Mouse (Mus musculus): ENCODE results near the gene Cxcr1. TPM values are rescaled to one million over a fixed set of nuclear protein-coding genes. Genes with fewer than 3 reads are reported as not detected.
A peak's percentile ranks its signal among the peaks of the same experiment; 100 is the strongest.

The Cxcr1 gene
- not detected in 2 replicates for polyA plus RNA-seq (2016; fragmentation: Nextera tagmentation; extraction: Ambion mirVana)

- DNase-seq (ENCODE audit: low spot score), result no peak
- Histone ChIP-seq H3K4me1 (no peaks in the 10 kb centered on the region), H3K4me3 (no peak within 1 kb of the TSS), H3K36me3 (replicated peaks) (no peaks in the 10 kb centered on the region), H3K9me3 (no peaks in the 10 kb centered on the region), H3K27me3 (replicated peaks; ENCODE audit: low read depth, poor library complexity, severe bottlenecking) (no peaks in the 10 kb centered on the region), H3K27ac (replicated peaks) (no peak within 1 kb of the TSS)
- WGBS, result 70% methylated on average over 8 of the region's 8 CpGs
These were observed at the start of gene Cxcr1 for GRCm38 (mm10) chr1:74194445-74194844. TSS of gene Cxcr1 (minus strand) at chr1:74194631.

GRCm38 (mm10) chr1:74240832-74241231 lies 46.4 kb upstream of the Cxcr1 start:
- 89% methylated on average over 4 of the region's 4 CpGs for WGBS
- no peak for DNase-seq (ENCODE audit: low spot score)

GRCm38 (mm10) chr1:74240311-74240710 lies 45.9 kb upstream of the Cxcr1 start:
- peaks cover 21% of the 10 kb centered on the region for H3K36me3 ChIP-seq (replicated peaks)
- H3K27me3 ChIP-seq (replicated peaks; ENCODE audit: low read depth, poor library complexity, severe bottlenecking), result no peaks in the 10 kb centered on the region
- H3K27ac ChIP-seq (replicated peaks), result no peak overlapping the region
- DNase-seq (ENCODE audit: low spot score), result no peak
- H3K9me3 ChIP-seq, result no peaks in the 10 kb centered on the region
- no peak overlapping the region for H3K4me3 ChIP-seq
- WGBS, result 81% methylated on average over 6 of the region's 6 CpGs
- H3K4me1 ChIP-seq, result peaks cover 36% of the 10 kb centered on the region

More at GRCm38 (mm10) chr1:74240832-74241231, 46.4 kb upstream of the Cxcr1 start:
- H3K27ac ChIP-seq (replicated peaks), result no peak overlapping the region
- no peaks in the 10 kb centered on the region for H3K9me3 ChIP-seq
- H3K4me1 ChIP-seq, result peaks cover 36% of the 10 kb centered on the region
- peaks cover 21% of the 10 kb centered on the region for H3K36me3 ChIP-seq (replicated peaks)
- no peaks in the 10 kb centered on the region for H3K27me3 ChIP-seq (replicated peaks; ENCODE audit: low read depth, poor library complexity, severe bottlenecking)
- H3K4me3 ChIP-seq, result no peak overlapping the region

GRCm38 (mm10) chr1:74239618-74240017 lies 45.2 kb upstream of the Cxcr1 start:
- no peak for DNase-seq (ENCODE audit: low spot score)
- no peaks in the 10 kb centered on the region for H3K9me3 ChIP-seq
- peaks cover 21% of the 10 kb centered on the region for H3K36me3 ChIP-seq (replicated peaks)
- H3K27ac ChIP-seq (replicated peaks), result no peak overlapping the region
- 70% methylated on average over 11 of the region's 11 CpGs for WGBS
- peaks cover 36% of the 10 kb centered on the region for H3K4me1 ChIP-seq
- peak overlapping the region; percentile 89; the same call in 1 of the 2 replicates for H3K4me3 ChIP-seq
- no peaks in the 10 kb centered on the region for H3K27me3 ChIP-seq (replicated peaks; ENCODE audit: low read depth, poor library complexity, severe bottlenecking)

- H3K4me1 ChIP-seq, result peaks cover 36% of the 10 kb centered on the region
- H3K27me3 ChIP-seq (replicated peaks; ENCODE audit: low read depth, poor library complexity, severe bottlenecking), result no peaks in the 10 kb centered on the region
- no peak for DNase-seq (ENCODE audit: low spot score)
- H3K36me3 ChIP-seq (replicated peaks), result peaks cover 21% of the 10 kb centered on the region
- H3K27ac ChIP-seq (replicated peaks), result no peak overlapping the region
- H3K9me3 ChIP-seq, result no peaks in the 10 kb centered on the region
- peak overlapping the region; percentile 89; the same call in 1 of the 2 replicates for H3K4me3 ChIP-seq
- 73% methylated on average over 7 of the region's 7 CpGs for WGBS
These were observed 44.7 kb upstream of the Cxcr1 start for GRCm38 (mm10) chr1:74239162-74239561.

- Histone ChIP-seq H3K36me3 (replicated peaks) (peaks cover 17% of the 10 kb centered on the region), H3K9me3 (no peaks in the 10 kb centered on the region), H3K27ac (replicated peaks) (no peak overlapping the region), H3K4me1 (peaks cover 36% of the 10 kb centered on the region), H3K4me3 (peak overlapping the region; percentile 89), H3K27me3 (replicated peaks; ENCODE audit: low read depth, poor library complexity, severe bottlenecking) (no peaks in the 10 kb centered on the region)
- no peak for DNase-seq (ENCODE audit: low spot score)
- WGBS, result 85% methylated on average over 1 of the region's 1 CpGs
These were observed 43.7 kb upstream of the Cxcr1 start for GRCm38 (mm10) chr1:74238136-74238535.

GRCm38 (mm10) chr1:74237671-74238070 lies 43.2 kb upstream of the Cxcr1 start:
- H3K27me3 ChIP-seq (replicated peaks; ENCODE audit: low read depth, poor library complexity, severe bottlenecking), result no peaks in the 10 kb centered on the region
- no peak overlapping the region for H3K27ac ChIP-seq (replicated peaks)
- peaks cover 36% of the 10 kb centered on the region for H3K4me1 ChIP-seq
- peaks cover 12% of the 10 kb centered on the region for H3K36me3 ChIP-seq (replicated peaks)
- no peak for DNase-seq (ENCODE audit: low spot score)
- WGBS, result 49% methylated on average over 5 of the region's 5 CpGs
- H3K9me3 ChIP-seq, result no peaks in the 10 kb centered on the region
- peak overlapping the region; percentile 89 for H3K4me3 ChIP-seq

GRCm38 (mm10) chr1:74236590-74237317 lies 42.3 kb upstream of the Cxcr1 start:
- Histone ChIP-seq H3K4me3 (peak overlapping the region; percentile 89), H3K4me1 (peaks cover 36% of the 10 kb centered on the region), H3K27ac (replicated peaks) (peak overlapping the region; percentile 92), H3K9me3 (no peaks in the 10 kb centered on the region), H3K36me3 (replicated peaks) (peaks cover 7% of the 10 kb centered on the region; the same call in 1 of the 2 replicates), H3K27me3 (replicated peaks; ENCODE audit: low read depth, poor library complexity, severe bottlenecking) (no peaks in the 10 kb centered on the region)
- under 1% methylated on average over 57 of the region's 57 CpGs for WGBS
- DNase-seq (ENCODE audit: low spot score), result no peak

GRCm38 (mm10) chr1:74235938-74236589 lies 41.6 kb upstream of the Cxcr1 start, which contains the start of gene Arpc2:
TSS of gene Arpc2 (plus strand) at chr1:74236084.
- H3K4me1 ChIP-seq, result peaks cover 36% of the 10 kb centered on the region

GRCm38 (mm10) chr1:74230992-74231391 lies 36.6 kb upstream of the Cxcr1 start:
- no CpG with 5 or more reads among the region's 1 CpGs for WGBS
- no peaks in the 10 kb centered on the region for H3K36me3 ChIP-seq (replicated peaks)

More at GRCm38 (mm10) chr1:74235938-74236589, 41.6 kb upstream of the Cxcr1 start, which contains the start of gene Arpc2:
- H3K36me3 ChIP-seq (replicated peaks), result peaks cover 5% of the 10 kb centered on the region; the same call in 1 of the 2 replicates
- no peaks in the 10 kb centered on the region for H3K27me3 ChIP-seq (replicated peaks; ENCODE audit: low read depth, poor library complexity, severe bottlenecking)
- peak; percentile 98 for DNase-seq (ENCODE audit: low spot score)
- H3K9me3 ChIP-seq, result no peaks in the 10 kb centered on the region
- peak within 1 kb of the TSS; percentile 92 for H3K27ac ChIP-seq (replicated peaks)
- peak within 1 kb of the TSS; percentile 89 for H3K4me3 ChIP-seq
- WGBS, result 2% methylated on average over 55 of the region's 55 CpGs

GRCm38 (mm10) chr1:74229942-74230341 lies 35.5 kb upstream of the Cxcr1 start:
- 82% methylated on average over 2 of the region's 2 CpGs for WGBS
- DNase-seq (ENCODE audit: low spot score), result no peak
- H3K27me3 ChIP-seq (replicated peaks; ENCODE audit: low read depth, poor library complexity, severe bottlenecking), result no peaks in the 10 kb centered on the region
- H3K27ac ChIP-seq (replicated peaks), result no peak overlapping the region
- H3K36me3 ChIP-seq (replicated peaks), result no peaks in the 10 kb centered on the region
- no peak overlapping the region for H3K4me3 ChIP-seq
- no peaks in the 10 kb centered on the region for H3K9me3 ChIP-seq
- H3K4me1 ChIP-seq, result no peaks in the 10 kb centered on the region

More at GRCm38 (mm10) chr1:74230992-74231391, 36.6 kb upstream of the Cxcr1 start:
- Histone ChIP-seq H3K9me3 (no peaks in the 10 kb centered on the region), H3K27ac (replicated peaks) (no peak overlapping the region), H3K27me3 (replicated peaks; ENCODE audit: low read depth, poor library complexity, severe bottlenecking) (no peaks in the 10 kb centered on the region), H3K4me3 (no peak overlapping the region), H3K4me1 (peaks cover 2% of the 10 kb centered on the region; the same call in 1 of the 2 replicates)
- DNase-seq (ENCODE audit: low spot score), result no peak

- H3K27me3 ChIP-seq (replicated peaks; ENCODE audit: low read depth, poor library complexity, severe bottlenecking), result no peaks in the 10 kb centered on the region
- DNase-seq (ENCODE audit: low spot score), result no peak
- WGBS, result 83% methylated on average over 7 of the region's 7 CpGs
- H3K4me3 ChIP-seq, result no peak overlapping the region
- H3K9me3 ChIP-seq, result no peaks in the 10 kb centered on the region
- H3K36me3 ChIP-seq (replicated peaks), result no peaks in the 10 kb centered on the region
- H3K4me1 ChIP-seq, result no peaks in the 10 kb centered on the region
- H3K27ac ChIP-seq (replicated peaks), result no peak overlapping the region
These were observed 32.9 kb upstream of the Cxcr1 start for GRCm38 (mm10) chr1:74227317-74227716.
